Mouse (Mus musculus): ENCODE data around the gene Pmf1. TPM values are rescaled to one million over a fixed set of nuclear protein-coding genes. Genes with fewer than 3 reads are reported as not detected.
"Not testable (repeated sequence)": the region's sequence is repeated elsewhere in the genome, so short reads cannot be mapped to it uniquely, and the experiment has no call there.

Gene Pmf1
- polyA plus RNA-seq, 1 experiment from 2014 or later: 185 TPM

GRCm38 (mm10) chr3:88372643-88373042 is 37.5 kb downstream of the Pmf1 start, which contains the start of gene Bglap3:
Bglap3 (minus strand) TSS chr3:88372743.
- not testable (repeated sequence) for H3K36me3 ChIP-seq (ENCODE audit: control insufficient read depth, insufficient read depth, low read length); H3K4me2 ChIP-seq (ENCODE audit: low read depth, severe bottlenecking); H3K4me3 ChIP-seq (ENCODE audit: low read depth, low read length); H3K27me3 ChIP-seq (ENCODE audit: control insufficient read depth, insufficient read depth, low read length); H3K27ac ChIP-seq (replicated peaks; ENCODE audit: low read depth, low read length); H3K9ac ChIP-seq (ENCODE audit: low read length); H3K9me3 ChIP-seq (ENCODE audit: control insufficient read depth, low read length); H3K4me1 ChIP-seq (ENCODE audit: control insufficient read depth, insufficient read depth, low read length); ATAC-seq (ENCODE audit: insufficient number of reproducible peaks, low FRiP score, low TSS enrichment, low read depth); DNase-seq (ENCODE audit: low spot score)
- WGBS: 93% methylated on average over 9 of the region's 9 CpGs

GRCm38 (mm10) chr3:88368511-88368910 is 41.6 kb downstream of the Pmf1 start:
- H3K27ac ChIP-seq (replicated peaks; ENCODE audit: low read depth, low read length); H3K9me3 ChIP-seq (ENCODE audit: control insufficient read depth, low read length); DNase-seq (ENCODE audit: low spot score); H3K4me1 ChIP-seq (ENCODE audit: control insufficient read depth, insufficient read depth, low read length); H3K4me2 ChIP-seq (ENCODE audit: low read depth, severe bottlenecking); H3K36me3 ChIP-seq (ENCODE audit: control insufficient read depth, insufficient read depth, low read length); ATAC-seq (ENCODE audit: insufficient number of reproducible peaks, low FRiP score, low TSS enrichment, low read depth); H3K9ac ChIP-seq (ENCODE audit: low read length); H3K4me3 ChIP-seq (ENCODE audit: low read depth, low read length): not testable (repeated sequence)
- 87% methylated on average over 7 of the region's 7 CpGs for WGBS
- H3K27me3 ChIP-seq (ENCODE audit: control insufficient read depth, insufficient read depth, low read length): peaks cover 16% of the 10 kb centered on the region

GRCm38 (mm10) chr3:88367517-88367916 is 42.6 kb downstream of the Pmf1 start:
- not testable (repeated sequence) for H3K4me3 ChIP-seq (ENCODE audit: low read depth, low read length); DNase-seq (ENCODE audit: low spot score); H3K27ac ChIP-seq (replicated peaks; ENCODE audit: low read depth, low read length); H3K9me3 ChIP-seq (ENCODE audit: control insufficient read depth, low read length); H3K4me2 ChIP-seq (ENCODE audit: low read depth, severe bottlenecking); ATAC-seq (ENCODE audit: insufficient number of reproducible peaks, low FRiP score, low TSS enrichment, low read depth); H3K9ac ChIP-seq (ENCODE audit: low read length); H3K36me3 ChIP-seq (ENCODE audit: control insufficient read depth, insufficient read depth, low read length); H3K4me1 ChIP-seq (ENCODE audit: control insufficient read depth, insufficient read depth, low read length)
- 55% methylated on average over 3 of the region's 7 CpGs for WGBS
- peaks cover 16% of the 10 kb centered on the region for H3K27me3 ChIP-seq (ENCODE audit: control insufficient read depth, insufficient read depth, low read length)

- H3K9ac ChIP-seq (ENCODE audit: low read length); H3K27ac ChIP-seq (replicated peaks; ENCODE audit: low read depth, low read length); H3K36me3 ChIP-seq (ENCODE audit: control insufficient read depth, insufficient read depth, low read length); H3K4me3 ChIP-seq (ENCODE audit: low read depth, low read length); H3K4me1 ChIP-seq (ENCODE audit: control insufficient read depth, insufficient read depth, low read length); H3K9me3 ChIP-seq (ENCODE audit: control insufficient read depth, low read length): not testable (repeated sequence)
- Histone ChIP-seq H3K27me3 (ENCODE audit: control insufficient read depth, insufficient read depth, low read length) (peaks cover 16% of the 10 kb centered on the region), H3K4me2 (ENCODE audit: low read depth, severe bottlenecking) (0 out of 2 replicates have a peak overlapping the region, but pooled peaks have one; percentile 10)
- ATAC-seq (ENCODE audit: insufficient number of reproducible peaks, low FRiP score, low TSS enrichment, low read depth) (peak; percentile 62; the same call in 1 of the 2 replicates), DNase-seq (ENCODE audit: low spot score) (peak; percentile 45)
- 4% methylated on average over 14 of the region's 22 CpGs for WGBS
Observed at GRCm38 (mm10) chr3:88366830-88367428, 43.2 kb downstream of the Pmf1 start.

GRCm38 (mm10) chr3:88365705-88366361 is 44.3 kb downstream of the Pmf1 start:
- H3K4me3 ChIP-seq (ENCODE audit: low read depth, low read length): no peak overlapping the region
- H3K36me3 ChIP-seq (ENCODE audit: control insufficient read depth, insufficient read depth, low read length): peaks cover 5% of the 10 kb centered on the region
- WGBS: 30% methylated on average over 34 of the region's 34 CpGs
- peaks cover 16% of the 10 kb centered on the region for H3K27me3 ChIP-seq (ENCODE audit: control insufficient read depth, insufficient read depth, low read length)
- ATAC-seq (ENCODE audit: insufficient number of reproducible peaks, low FRiP score, low TSS enrichment, low read depth): no peak
- no peaks in the 10 kb centered on the region for H3K9me3 ChIP-seq (ENCODE audit: control insufficient read depth, low read length)
- H3K4me2 ChIP-seq (ENCODE audit: low read depth, severe bottlenecking): no peak overlapping the region
- peak; percentile 29 for DNase-seq (ENCODE audit: low spot score)
- H3K9ac ChIP-seq (ENCODE audit: low read length): no peak overlapping the region
- peaks cover 5% of the 10 kb centered on the region; the same call in 1 of the 2 replicates for H3K4me1 ChIP-seq (ENCODE audit: control insufficient read depth, insufficient read depth, low read length)
- H3K27ac ChIP-seq (replicated peaks; ENCODE audit: low read depth, low read length): no peak overlapping the region

- H3K27ac ChIP-seq (replicated peaks; ENCODE audit: low read depth, low read length): 0 out of 2 replicates have a peak within 1 kb of the TSS, but pooled peaks have one; percentile 12
- peaks cover 15% of the 10 kb centered on the region for H3K36me3 ChIP-seq (ENCODE audit: control insufficient read depth, insufficient read depth, low read length)
- peaks cover 16% of the 10 kb centered on the region for H3K27me3 ChIP-seq (ENCODE audit: control insufficient read depth, insufficient read depth, low read length)
- no peak for ATAC-seq (ENCODE audit: insufficient number of reproducible peaks, low FRiP score, low TSS enrichment, low read depth)
- H3K4me1 ChIP-seq (ENCODE audit: control insufficient read depth, insufficient read depth, low read length): peaks cover 5% of the 10 kb centered on the region; the same call in 1 of the 2 replicates
- H3K4me3 ChIP-seq (ENCODE audit: low read depth, low read length): 0 out of 2 replicates have a peak within 1 kb of the TSS, but pooled peaks have one; percentile 3
- no peaks in the 10 kb centered on the region for H3K9me3 ChIP-seq (ENCODE audit: control insufficient read depth, low read length)
- peak; percentile 72 for DNase-seq (ENCODE audit: low spot score)
- H3K9ac ChIP-seq (ENCODE audit: low read length): no peak within 1 kb of the TSS
- peak within 1 kb of the TSS; percentile 15; the same call in 1 of the 2 replicates for H3K4me2 ChIP-seq (ENCODE audit: low read depth, severe bottlenecking)
- 1% methylated on average over 16 of the region's 16 CpGs for WGBS
Observed at GRCm38 (mm10) chr3:88364337-88364736, 45.8 kb downstream of the Pmf1 start, which contains the start of gene Paqr6. Paqr6 (plus strand) TSS chr3:88364584.

DNA sequence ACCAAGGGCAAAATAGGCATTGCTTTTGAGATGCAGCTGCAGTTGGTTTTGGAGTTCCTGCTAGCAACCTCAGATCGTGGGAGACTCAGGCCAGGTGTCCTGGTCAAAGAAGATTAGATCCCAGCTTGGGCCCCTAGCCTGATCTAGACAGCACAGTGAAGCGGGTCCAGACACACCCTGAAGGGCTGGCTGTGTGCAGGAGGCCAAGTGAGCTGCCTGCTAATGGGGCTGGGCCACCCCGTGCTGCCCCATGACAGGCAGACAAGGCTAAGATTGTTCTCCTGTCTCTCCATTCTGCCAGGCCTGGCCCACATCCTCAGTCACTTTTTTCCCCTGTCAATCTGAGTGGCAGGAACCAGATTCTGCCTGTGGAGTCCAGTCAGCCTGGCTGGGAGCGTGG is 46.4 kb downstream of the Pmf1 start:
- ATAC-seq (ENCODE audit: insufficient number of reproducible peaks, low FRiP score, low TSS enrichment, low read depth) (no peak), DNase-seq (ENCODE audit: low spot score) (no peak)
- H3K4me1 ChIP-seq (ENCODE audit: control insufficient read depth, insufficient read depth, low read length): peaks cover 5% of the 10 kb centered on the region; the same call in 1 of the 2 replicates
- 0 out of 2 replicates have a peak overlapping the region, but pooled peaks have one; percentile 12 for H3K27ac ChIP-seq (replicated peaks; ENCODE audit: low read depth, low read length)
- no peaks in the 10 kb centered on the region for H3K9me3 ChIP-seq (ENCODE audit: control insufficient read depth, low read length)
- no peak overlapping the region for H3K9ac ChIP-seq (ENCODE audit: low read length)
- no peak overlapping the region for H3K4me3 ChIP-seq (ENCODE audit: low read depth, low read length)
- H3K4me2 ChIP-seq (ENCODE audit: low read depth, severe bottlenecking): no peak overlapping the region
- peaks cover 16% of the 10 kb centered on the region for H3K27me3 ChIP-seq (ENCODE audit: control insufficient read depth, insufficient read depth, low read length)
- peaks cover 20% of the 10 kb centered on the region for H3K36me3 ChIP-seq (ENCODE audit: control insufficient read depth, insufficient read depth, low read length)
- 58% methylated on average over 4 of the region's 4 CpGs for WGBS

- no peak overlapping the region for H3K27ac ChIP-seq (replicated peaks; ENCODE audit: low read depth, low read length)
- WGBS: 81% methylated on average over 2 of the region's 2 CpGs
- H3K4me3 ChIP-seq (ENCODE audit: low read depth, low read length): no peak overlapping the region
- no peak overlapping the region for H3K9ac ChIP-seq (ENCODE audit: low read length)
- peaks cover 5% of the 10 kb centered on the region; the same call in 1 of the 2 replicates for H3K4me1 ChIP-seq (ENCODE audit: control insufficient read depth, insufficient read depth, low read length)
- ATAC-seq (ENCODE audit: insufficient number of reproducible peaks, low FRiP score, low TSS enrichment, low read depth) (no peak), DNase-seq (ENCODE audit: low spot score) (no peak)
- H3K27me3 ChIP-seq (ENCODE audit: control insufficient read depth, insufficient read depth, low read length): peaks cover 16% of the 10 kb centered on the region
- H3K36me3 ChIP-seq (ENCODE audit: control insufficient read depth, insufficient read depth, low read length): peaks cover 33% of the 10 kb centered on the region
- H3K9me3 ChIP-seq (ENCODE audit: control insufficient read depth, low read length): no peaks in the 10 kb centered on the region
- no peak overlapping the region for H3K4me2 ChIP-seq (ENCODE audit: low read depth, severe bottlenecking)
Observed at GRCm38 (mm10) chr3:88361612-88362313, 48.4 kb downstream of the Pmf1 start.
